Mouse (Mus musculus) spleen, adult 12 weeks (tissue): ENCODE results near the gene Ubqln5.

Source experiments
- DNase-seq: peaks from one replicate; pipeline ENCODE4 v3.0.0; 2022; ENCODE audit warnings: low spot score

Gene Ubqln5

DNA sequence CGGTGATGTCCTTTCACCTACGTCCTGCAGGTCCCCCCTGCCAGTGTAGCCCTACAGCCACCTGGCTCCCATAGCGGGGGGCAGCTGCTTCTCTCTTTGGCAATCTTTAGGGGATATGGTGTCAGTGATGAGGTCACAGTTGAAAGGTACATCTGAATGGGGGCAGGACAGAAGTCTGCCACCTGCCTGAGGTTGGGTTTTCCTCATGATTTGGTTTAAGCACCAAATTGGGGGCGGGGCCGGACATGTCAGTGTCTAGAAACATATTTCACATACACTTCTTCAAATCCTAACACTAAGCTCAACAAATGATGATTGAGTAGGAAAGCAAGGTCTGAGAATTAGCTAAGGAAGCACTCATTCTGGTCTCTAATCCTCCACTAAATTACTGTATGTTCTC, at the start of gene Ubqln5:
Ubqln5 (minus strand) TSS at position 101 of the 400 bp plus-strand sequence.
- DNase-seq, result no peak

GRCm38 (mm10) chr7:104179074-104179473, 49.4 kb upstream of the Ubqln5 start:
- no peak for DNase-seq

DNA sequence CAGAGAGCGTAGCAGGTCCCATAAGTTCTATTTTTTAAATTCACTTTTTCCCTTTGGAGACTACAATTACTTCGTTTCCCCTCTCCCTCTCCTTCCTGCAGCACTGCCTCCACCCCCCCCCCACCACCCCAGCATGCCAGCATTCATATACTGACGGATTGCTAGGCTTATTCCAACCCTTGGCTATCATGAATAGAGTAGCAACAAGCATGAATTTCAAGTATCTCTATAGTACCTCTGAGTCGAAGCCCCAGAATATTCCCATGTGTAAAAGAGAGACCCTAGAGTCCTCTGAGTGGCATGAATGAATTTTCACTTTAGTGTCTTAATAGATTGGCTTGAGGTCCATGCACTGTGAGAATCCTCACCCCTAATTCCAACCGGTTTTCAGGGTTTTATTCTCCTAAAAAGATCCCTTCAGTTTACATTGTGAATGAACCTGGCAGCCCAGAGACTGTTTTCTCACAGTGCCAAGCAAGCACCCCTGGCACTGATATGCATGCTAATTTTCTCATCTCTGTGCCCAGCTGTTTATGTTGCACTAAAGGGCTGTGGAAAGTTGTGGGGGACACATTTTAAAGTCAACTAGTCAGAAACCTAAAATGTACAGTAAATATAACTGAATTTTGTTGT, 48.9 kb upstream of the Ubqln5 start:
- no peak for DNase-seq

DNA sequence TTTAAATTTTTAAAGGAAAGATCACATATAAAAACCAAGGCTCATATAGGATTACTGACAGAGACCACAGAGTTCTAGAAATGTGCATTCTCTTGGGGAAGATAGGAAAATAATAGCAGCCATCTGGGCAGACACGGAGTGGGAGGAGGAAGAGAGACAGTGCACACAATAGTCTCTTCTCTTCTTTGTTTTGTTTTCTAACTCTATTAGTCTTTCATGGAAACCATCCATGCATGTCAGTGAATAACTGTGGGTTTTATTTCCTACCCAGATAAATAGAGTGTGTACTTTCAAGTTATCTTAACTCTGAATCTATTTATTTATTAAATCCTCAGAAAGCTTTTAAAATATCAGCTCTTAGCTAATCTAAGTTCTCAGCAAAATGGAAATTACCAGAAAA, 45.5 kb upstream of the Ubqln5 start:
- no peak for DNase-seq

DNA sequence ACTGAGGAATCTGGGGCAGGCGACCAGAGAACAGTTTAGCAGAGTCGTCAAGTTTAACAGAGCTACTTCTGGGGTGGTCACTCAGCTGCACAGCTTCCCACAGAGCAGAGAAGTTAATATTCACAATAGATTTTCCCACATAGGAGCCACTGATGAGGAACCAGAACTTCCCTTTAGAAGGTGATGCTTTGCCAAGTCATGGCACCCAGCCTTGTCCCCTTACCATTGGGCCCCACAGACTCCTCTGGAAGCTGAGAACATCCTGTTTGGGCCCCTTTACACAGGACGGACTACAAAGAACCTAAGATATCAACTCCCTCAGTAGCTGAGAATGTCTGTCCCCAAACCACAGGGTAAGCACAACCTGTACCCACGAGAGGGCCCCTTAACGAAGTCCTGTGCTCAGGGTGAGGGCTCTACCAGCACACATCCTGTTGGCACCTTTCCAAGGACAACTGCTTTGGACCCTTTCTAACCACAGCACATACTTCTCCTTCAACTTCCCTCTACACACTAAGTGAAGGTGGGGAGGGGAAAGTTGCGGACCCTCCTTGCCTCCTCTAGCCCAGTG, 40.1 kb upstream of the Ubqln5 start:
- DNase-seq, result no peak

- no peak for DNase-seq
These were observed 37.5 kb upstream of the Ubqln5 start for GRCm38 (mm10) chr7:104167105-104167504.

DNA sequence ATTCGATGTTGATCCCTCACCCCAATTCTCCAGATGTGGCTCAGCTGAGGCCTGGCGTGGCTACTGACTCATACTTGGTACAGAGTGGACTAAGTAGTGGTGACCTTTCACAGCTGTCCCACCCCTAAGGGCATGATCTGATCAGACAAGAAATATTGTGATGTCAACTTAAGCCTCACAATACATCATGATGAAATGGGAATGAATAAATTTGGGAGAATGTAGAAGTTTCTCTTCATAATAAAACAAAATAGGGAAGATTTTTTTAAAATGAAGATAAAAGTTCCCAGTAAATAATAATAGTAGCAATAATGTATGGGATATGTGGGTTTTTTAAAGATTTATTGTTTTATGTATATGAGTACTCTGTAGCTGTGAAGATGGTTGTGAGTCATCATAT, 20.8 kb upstream of the Ubqln5 start, which contains the start of gene Ubqlnl:
Ubqlnl (minus strand) TSS at position 101 of the 400 bp plus-strand sequence.
- no peak for DNase-seq

- DNase-seq, result no peak
These were observed 13.6 kb upstream of the Ubqln5 start, which contains the start of gene Ubqln3 for GRCm38 (mm10) chr7:104143179-104143578. Gene Ubqln3, minus strand, starts transcription at chr7:104143279.

- no peak for DNase-seq
These were observed 7.7 kb upstream of the Ubqln5 start, which contains the start of gene Olfr643 for GRCm38 (mm10) chr7:104137305-104137704. Gene Olfr643, minus strand, starts transcription at chr7:104137405.

GRCm38 (mm10) chr7:104104757-104104972, 25.0 kb downstream of the Ubqln5 start, which contains the start of gene Olfr646:
Gene Olfr646, plus strand, starts transcription at chr7:104104873.
- DNase-seq, result no peak

GRCm38 (mm10) chr7:104103913-104104756, 25.5 kb downstream of the Ubqln5 start:
- no peak for DNase-seq

GRCm38 (mm10) chr7:104085365-104085764, 44.3 kb downstream of the Ubqln5 start, which contains the start of gene Olfr645:
Gene Olfr645, minus strand, starts transcription at chr7:104085465.
- no peak for DNase-seq
